Mouse (Mus musculus): Measurements from ENCODE around the gene Adamts12. TPM values are rescaled to one million over a fixed set of nuclear protein-coding genes. Genes with fewer than 3 reads are reported as not detected.

The Adamts12 gene
- polyA plus RNA-seq, 1 experiment from 2014 or later: 6.6 TPM

- Histone ChIP-seq H3K36me3 (peaks cover 82% of the 10 kb centered on the region), H3K9me3 (no peaks in the 10 kb centered on the region), H3K27me3 (no peaks in the 10 kb centered on the region), H3K9ac (no peak overlapping the region), H3K4me3 (no peak overlapping the region), H3K27ac (no peak overlapping the region), H3K4me1 (peaks cover 3% of the 10 kb centered on the region; the same call in 1 of the 2 replicates), H3K4me2 (no peak overlapping the region)
- ATAC-seq (ENCODE audit: insufficient number of reproducible peaks, low FRiP score, low TSS enrichment, low read depth): no peak
- WGBS: 95% methylated on average over 16 of the region's 16 CpGs
Measured at GRCm38 (mm10) chr15:11392903-11393302, 328.3 kb downstream of the Adamts12 start.

- Histone ChIP-seq H3K4me2 (no peak overlapping the region), H3K4me1 (peaks cover 11% of the 10 kb centered on the region), H3K9ac (no peak overlapping the region), H3K4me3 (no peak overlapping the region), H3K27me3 (no peaks in the 10 kb centered on the region), H3K36me3 (peaks cover 47% of the 10 kb centered on the region), H3K27ac (no peak overlapping the region), H3K9me3 (no peaks in the 10 kb centered on the region)
- ATAC-seq (ENCODE audit: insufficient number of reproducible peaks, low FRiP score, low TSS enrichment, low read depth): no peak
- 80% methylated on average over 6 of the region's 6 CpGs for WGBS
Measured at GRCm38 (mm10) chr15:11396421-11396820, 331.8 kb downstream of the Adamts12 start.

Other genes with a start within 250 kb of the Adamts12 start
- 167 and 188 TPM in 2 replicates for gene C1qtnf3, start 112.5 kb upstream of the Adamts12 start, polyA plus RNA-seq (2015; fragmentation: Nextera tagmentation; extraction: Ambion mirVana)
- 19.2 and 25.4 TPM in 2 replicates for gene Amacr, start 83.0 kb upstream of the Adamts12 start, polyA plus RNA-seq (2015; fragmentation: Nextera tagmentation; extraction: Ambion mirVana)
- gene Slc45a2, start 64.1 kb upstream of the Adamts12 start, polyA plus RNA-seq (2015; fragmentation: Nextera tagmentation; extraction: Ambion mirVana): 0.50 and 0.62 TPM in 2 replicates
- 0.50 and 0.74 TPM in 2 replicates for gene Rxfp3, start 26.8 kb upstream of the Adamts12 start, polyA plus RNA-seq (2015; fragmentation: Nextera tagmentation; extraction: Ambion mirVana)

Data from limb, embryonic 15.5 days (tissue).